Mouse (Mus musculus) liver, embryonic 14.5 days (tissue): ENCODE data around the gene Coro2a.

Experiments
- CTCF ChIP-seq: IDR thresholded peaks from 2 replicates; pipeline ENCODE4 v1.5.1; 2016; ENCODE audit warnings: antibody characterized with exemption, low read depth, control low read depth
- EP300 ChIP-seq: IDR thresholded peaks from 2 replicates; pipeline ENCODE4 v1.6.1; 2016; ENCODE audit warnings: antibody characterized with exemption, low read depth

- TF ChIP-seq EP300 (peak; percentile 88), CTCF (peak; percentile 75)
Measured at GRCm38 (mm10) chr4:46526798-46527557, 75.0 kb downstream of the Coro2a start.
